Mouse (Mus musculus) CD4-positive, CD25-positive, alpha-beta regulatory T cell, adult 4 months (primary cell): ENCODE measurements around the gene Cd19. TPM values are rescaled to one million over a fixed set of nuclear protein-coding genes. Genes with fewer than 3 reads are reported as not detected.
A peak's percentile ranks its signal among the peaks of the same experiment; 100 is the strongest.
"Not testable (repeated sequence)": the region's sequence is repeated elsewhere in the genome, so short reads cannot be mapped to it uniquely, and the experiment has no call there.

Source experiments
- ATAC-seq: one replicate; pipeline ENCODE4 v1.8.0; 2017
- polyA plus RNA-seq, 2 experiments: library from polyadenylated mRNA; unstranded; fragments of 100-300 nt; shearing (Covaris generic); gene quantifications; one replicate each; pipeline ENCODE4 v1.2.1; 2017

Cd19 gene
- polyA plus RNA-seq, 2 experiments from 2014 or later = 16.9 TPM; not detected in 1

DNA sequence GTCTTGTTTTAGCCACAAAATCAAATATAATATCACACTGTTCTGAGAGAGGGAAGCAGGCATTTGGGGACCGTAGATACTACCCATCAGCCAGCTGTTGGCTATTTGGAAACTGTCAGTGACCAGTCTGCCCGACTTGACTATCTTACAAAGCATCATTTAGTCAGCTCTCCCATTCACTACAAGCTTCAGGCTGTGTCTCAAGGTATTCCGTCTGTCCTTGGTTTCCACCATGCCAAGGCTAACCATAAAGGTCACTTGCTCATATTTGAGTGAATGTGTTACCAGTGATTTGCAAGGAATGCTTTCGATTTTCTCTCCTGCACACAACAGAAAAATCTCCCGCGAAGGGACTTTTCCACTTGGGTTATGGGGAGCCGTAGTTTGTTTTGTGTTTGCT lies 20.0 kb upstream of the Cd19 start:
- ATAC-seq = no peak

DNA sequence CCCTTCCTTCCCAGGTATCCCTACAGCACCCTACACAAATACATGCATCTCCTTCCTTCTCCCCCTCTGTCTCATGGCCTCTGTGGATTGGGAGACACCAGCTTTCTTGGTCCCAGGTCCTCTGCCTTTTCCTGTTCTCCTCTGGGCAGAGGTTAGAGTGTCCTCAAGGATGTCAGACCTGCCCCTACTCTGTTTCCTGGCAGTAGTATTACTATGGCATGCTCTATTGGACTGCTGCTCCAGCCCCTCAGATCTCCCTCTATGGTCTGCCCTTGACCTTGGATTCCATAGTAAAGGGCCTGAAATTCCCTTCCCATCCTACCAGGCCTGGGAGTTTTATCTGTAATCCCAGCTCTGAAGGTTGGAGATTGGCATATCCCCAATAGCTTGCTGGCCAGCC lies 15.5 kb upstream of the Cd19 start:
- no peak for ATAC-seq

DNA sequence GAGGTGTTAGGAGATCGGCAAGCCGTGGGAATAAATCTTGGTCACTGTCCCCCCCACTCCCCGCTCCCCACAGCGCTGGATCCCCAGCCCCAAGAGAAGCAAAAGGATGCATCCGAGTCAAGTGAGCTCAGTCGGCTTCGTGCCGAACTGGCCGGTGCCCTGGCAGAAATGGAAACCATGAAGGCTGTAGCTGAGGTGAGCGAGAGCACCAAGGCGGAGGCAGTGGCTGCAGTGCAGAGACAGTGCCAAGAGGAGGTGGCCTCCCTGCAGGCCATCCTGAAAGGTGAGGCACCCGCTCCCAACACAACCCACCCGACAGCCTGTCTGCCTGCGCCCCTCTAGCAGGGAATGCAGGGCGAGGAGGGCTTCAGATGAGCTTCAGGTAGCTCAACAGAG lies 14.8 kb upstream of the Cd19 start:
- ATAC-seq = peak; percentile 4

DNA sequence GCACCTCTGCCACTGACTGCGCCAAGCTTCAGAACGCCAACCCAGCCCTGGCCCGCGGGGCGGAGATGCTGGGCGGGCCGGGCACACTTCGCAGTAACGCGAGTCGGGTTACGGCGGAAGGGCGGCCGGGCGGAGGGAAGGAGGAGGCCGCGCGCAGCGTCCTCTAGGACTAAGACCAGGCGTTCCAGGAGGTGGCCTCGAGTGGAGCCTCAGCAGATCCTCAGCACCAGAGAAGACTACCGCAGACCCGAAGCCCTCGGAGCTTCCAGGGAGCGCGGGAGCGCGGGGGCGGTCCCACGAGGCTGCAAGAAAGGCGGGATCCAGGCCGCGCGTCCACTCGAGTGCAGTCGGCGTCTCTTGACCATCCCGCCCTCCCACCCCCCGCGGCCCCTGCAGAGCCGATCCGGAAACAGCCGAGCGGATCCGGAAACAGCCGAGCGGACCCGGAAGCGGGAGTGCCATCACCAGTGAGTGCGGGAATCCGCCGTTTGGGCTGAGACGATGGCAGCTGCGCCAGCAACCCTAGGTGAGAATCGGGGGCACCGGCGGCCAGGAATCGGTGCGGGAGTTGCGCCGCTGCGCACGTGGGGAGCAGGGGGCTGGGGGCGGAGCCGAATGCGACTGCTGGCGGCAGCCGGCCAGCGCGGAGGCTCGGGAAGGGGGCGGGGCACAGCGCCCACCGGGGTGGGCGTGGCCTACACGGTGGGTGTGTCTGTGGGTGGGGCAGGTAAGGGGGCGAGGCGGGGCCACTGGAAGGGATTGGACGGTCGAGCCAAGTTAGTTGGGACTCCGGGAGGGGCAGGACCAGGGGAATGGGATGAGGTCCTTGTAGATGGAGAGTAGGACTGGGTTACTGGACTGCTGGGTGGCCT lies 14.2 kb upstream of the Cd19 start, which contains the start of gene Rabep2:
TSS of gene Rabep2 (plus strand) at position 129 of the 872 bp plus-strand sequence.
- peak; percentile 77 for ATAC-seq

DNA sequence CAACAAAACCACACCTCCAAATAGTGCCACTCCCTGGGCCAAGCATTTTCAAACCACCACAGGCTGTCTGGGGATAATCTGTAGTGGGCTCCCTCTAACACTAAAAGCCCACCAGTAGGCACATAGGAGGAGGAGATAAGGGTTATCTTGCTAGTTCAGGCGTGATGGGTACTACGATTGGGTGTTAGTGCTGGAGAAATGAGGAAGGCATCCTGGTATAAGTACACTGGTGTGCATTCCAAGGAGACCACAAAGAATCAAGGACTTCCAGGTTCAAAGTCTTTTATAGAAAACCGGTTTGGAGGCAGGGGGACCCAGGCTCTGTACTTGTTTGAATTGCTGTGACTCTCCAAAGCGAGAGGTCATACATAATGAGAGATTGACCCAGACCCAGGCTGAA lies 13.5 kb upstream of the Cd19 start:
- no peak for ATAC-seq

DNA sequence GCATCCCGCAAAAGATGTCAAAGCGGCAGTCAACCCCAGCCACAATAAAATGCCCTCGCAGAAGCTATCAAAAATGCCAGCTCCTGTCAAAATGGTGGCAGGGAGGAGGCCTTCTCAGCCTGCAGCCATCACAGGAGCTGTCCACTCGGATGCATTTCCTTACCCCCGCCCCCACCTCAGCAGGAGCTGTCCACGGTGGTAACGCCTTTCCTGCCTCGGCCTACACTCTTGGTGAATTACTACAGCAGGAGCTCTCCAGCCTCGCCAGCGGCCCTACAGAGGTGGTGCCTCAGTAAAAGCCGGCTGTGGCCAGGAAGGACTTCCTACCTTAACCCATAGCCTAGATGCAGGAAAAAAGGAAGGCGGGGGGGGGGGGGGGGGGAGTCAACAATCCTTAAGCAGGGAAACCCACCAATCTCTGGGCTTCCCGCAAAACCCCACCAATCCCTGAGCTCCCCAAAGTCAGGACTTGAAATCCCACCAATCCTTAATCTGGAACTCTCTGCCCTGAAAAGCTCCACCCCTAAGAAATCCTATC lies 12.7 kb upstream of the Cd19 start:
- ATAC-seq = no peak

DNA sequence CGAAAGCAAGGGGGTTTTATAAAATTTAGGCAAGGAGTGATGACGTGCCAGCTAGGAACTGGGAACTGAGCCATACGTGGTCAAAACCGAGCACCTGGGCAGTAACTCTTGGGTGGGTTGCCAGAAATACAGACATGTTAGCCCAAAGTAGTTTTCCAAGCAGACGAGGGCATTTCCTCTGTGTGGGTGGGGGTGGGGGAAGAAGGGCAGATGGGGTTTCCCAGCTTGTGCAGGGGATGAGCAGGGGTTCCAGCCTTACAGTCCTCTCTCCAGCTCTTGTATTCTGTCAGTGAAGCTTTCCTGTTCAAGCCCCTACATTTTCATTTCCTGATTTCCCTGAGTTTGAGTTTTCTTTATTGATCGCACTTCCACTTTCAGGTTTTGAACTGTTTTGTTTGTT lies 9.5 kb upstream of the Cd19 start:
- no peak for ATAC-seq

DNA sequence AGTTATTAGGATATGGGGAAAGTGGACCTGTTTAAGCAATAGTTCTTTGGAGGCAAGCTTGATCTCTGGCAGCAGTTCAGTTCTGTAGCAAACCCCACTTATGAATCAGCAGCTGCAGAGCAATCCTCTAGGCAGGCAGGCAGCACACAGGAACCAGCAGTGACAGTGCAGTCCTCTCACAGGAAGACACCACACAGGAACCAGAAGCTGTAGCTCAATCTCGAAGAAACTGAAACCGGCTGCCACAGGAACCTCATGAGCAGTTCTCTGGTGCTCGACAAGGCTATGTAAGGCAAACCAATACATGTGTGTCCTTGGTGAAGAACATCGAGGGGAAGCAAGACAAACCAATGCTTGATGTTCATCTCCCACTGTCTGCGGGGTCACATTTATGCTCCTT lies 7.1 kb upstream of the Cd19 start:
- ATAC-seq = no peak

DNA sequence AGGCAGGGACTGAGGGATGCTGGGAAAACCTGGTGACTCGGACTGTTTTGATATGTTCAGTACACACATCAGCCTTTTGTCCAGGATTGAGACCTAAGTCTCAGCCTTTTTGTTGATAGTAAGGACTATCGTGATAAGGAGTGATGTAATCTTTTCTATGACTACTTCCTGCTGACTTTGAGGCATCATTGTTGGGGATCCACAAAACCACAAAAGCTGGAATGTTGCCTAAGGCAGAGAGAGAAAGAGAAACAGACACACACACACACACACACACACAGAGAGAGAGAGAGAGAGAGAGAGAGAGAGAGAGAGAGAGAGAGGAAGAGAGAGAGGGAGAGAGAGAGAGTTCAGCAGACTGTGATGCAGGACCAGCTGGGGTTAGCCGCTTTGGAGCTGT lies 3.8 kb upstream of the Cd19 start:
- ATAC-seq = no peak

DNA sequence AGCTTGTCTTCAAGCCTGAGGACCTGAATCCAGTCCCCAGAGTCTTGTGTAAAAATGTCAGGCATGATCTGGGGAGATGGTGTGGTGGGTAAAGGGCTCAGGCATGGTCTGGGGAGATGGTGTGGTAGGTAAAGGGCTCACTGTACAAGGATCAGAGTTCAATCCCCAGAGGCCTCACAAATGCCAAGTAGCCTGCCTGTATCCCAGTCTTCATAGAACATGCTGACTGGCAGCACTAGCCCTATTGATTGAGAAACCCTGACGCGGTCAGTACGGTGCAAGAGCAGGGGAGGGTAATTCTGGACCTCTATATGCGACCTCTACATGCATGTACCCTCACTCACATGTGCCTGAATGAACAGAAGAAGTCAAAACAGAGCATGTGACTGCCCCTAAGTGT lies 2.9 kb upstream of the Cd19 start:
- no peak for ATAC-seq

DNA sequence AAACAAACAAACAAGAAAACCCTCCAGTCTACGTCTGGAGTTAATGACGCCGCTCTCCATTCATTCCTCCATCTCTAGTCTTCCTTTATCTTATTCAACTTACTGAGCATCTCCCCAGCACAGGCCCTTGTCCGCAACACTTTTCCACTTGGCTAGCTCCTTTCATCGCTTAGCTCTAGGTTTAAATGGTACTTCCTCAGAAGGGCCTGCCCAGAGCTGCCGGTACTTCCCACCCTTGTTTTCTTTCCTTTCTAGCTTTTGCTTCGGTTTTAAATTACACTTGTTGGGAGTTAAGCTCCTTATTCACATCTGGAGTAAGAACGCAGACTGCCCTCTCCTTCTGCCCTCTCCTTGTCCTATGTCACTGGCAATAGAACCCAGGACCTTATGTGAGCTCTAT lies 2.4 kb upstream of the Cd19 start:
- no peak for ATAC-seq

DNA sequence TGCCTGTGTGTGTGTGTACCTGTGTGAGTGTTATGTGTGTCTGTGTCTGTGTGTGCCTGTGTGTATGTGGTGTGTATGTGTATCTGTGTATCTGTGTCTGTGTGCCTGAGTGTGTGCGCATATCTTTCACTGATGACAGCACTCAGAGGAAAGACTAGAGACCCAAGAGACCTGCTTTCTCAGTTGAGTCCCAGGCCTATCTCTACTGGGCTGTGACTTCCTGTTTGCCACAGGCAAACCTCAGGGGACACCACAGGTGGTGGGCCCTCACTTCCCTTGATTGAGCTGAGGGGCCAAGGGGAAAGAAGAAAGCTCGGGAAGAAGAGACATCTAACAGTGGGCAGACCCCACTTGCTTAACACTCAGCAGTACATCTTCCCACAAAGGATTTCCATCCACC lies 1.9 kb upstream of the Cd19 start:
- no peak for ATAC-seq

DNA sequence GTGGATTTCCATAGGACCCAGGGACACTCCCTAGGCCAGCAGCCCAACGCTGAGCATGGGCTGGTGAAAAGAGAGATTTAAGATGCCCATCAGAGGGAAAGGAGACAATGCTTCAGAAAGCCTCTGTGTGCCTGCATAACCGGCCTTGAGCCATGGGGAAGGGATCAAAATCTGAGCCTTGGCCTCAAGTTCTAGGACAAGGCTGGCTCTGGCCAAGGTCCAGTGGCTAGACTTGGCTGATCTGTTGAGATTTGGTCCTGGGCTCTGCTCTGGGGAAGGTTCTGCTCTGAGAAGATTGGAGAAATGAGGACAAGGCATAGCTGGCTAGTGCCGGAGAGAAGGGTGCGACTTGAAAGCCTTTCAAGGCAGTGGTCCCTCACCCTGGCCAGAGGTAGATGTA lies 3.6 kb downstream of the Cd19 start:
- ATAC-seq = no peak

DNA sequence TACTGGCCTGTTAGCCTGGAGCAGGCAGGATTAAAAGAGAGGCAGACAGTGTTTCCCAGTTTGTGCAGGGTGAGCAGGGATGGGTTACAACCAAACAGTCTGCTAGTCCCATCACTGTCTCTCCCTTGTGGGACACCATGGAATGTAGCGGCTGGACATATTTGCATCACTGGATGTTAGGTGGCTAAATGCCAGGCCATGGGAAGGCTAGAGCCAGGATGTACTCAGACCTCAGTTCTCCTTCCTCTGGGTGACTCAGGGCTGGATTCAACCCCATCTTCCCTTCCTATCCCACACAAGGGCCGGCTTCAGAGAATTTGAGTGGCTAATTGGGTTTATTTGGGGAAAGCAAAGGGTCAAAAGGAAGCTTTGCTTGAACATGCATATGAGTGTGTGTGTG lies 6.0 kb downstream of the Cd19 start:
- ATAC-seq = no peak

DNA sequence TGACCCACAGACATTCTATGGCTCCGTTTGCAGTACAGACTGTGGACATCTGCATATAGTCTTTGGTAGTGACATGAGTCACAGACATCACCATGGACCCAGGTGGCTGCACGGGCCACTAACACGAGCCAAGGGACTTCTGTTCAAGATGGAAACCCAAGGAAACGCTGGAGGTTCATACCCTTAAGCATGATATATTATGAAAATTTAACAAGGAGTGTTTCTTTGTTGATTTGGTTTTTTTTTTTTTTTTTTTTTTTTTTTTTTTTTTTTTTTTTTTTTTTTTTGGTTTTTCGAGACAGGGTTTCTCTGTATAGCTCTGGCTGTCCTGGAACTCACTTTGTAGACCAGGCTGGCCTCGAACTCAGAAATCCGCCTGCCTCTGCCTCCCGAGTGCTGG lies 12.2 kb downstream of the Cd19 start:
- not testable (repeated sequence) for ATAC-seq

DNA sequence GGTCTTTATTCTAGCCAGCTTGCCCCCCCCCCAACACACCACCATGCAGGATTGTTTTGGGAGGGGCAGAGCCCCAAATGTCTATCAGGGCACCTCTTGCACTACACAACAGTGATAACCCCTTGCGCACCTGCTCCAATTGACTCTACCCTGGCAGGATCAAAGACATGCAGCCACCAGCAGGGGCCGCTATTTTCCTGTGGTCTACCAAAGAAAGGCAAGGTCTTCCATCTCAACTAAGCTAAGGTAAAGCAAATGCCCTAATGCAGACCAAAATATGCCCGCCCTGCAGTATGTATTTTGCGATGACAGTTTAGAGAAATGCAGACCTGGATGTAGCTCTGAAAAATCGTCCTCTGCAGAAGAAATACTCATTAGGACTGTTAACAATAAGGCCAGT lies 15.1 kb downstream of the Cd19 start:
- peak; percentile 33 for ATAC-seq

DNA sequence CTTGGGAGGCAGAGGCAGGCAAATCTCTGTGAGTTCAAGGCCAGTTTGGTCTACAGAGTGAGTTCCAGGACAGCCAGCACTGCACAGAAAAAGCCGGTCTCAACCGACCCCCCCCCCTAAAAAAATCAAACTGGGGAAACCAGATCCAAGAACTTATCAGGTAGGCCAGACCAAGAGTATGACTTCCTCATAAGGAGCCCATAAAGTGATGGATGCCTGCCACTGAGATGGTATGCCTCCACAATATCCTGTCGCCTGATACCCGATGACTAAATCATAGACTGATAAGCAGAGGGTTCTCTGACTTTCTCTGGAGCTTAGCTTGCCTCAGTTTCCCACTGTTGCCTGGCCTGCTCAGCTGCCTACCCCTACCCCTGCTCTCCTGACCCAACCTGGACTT lies 16.9 kb downstream of the Cd19 start:
- no peak for ATAC-seq

DNA sequence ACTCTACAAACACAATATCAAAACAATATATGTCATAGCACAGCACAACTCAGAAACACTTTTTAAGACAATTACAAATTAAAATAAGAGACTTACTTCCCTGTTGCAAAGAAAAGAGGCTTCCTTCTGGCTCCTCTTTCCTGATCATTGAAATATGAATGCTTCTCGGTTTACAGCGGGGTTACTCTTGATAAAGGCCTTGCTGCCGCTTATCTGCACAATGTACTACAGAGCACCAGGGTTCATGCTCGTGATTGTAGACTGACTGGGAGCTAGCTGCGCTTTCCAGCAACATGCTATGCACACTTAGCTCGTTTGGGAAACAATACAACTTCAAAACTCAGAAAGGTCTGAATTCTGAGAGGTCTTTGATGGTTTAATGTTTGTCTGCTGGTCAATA lies 17.5 kb downstream of the Cd19 start:
- ATAC-seq = no peak

DNA sequence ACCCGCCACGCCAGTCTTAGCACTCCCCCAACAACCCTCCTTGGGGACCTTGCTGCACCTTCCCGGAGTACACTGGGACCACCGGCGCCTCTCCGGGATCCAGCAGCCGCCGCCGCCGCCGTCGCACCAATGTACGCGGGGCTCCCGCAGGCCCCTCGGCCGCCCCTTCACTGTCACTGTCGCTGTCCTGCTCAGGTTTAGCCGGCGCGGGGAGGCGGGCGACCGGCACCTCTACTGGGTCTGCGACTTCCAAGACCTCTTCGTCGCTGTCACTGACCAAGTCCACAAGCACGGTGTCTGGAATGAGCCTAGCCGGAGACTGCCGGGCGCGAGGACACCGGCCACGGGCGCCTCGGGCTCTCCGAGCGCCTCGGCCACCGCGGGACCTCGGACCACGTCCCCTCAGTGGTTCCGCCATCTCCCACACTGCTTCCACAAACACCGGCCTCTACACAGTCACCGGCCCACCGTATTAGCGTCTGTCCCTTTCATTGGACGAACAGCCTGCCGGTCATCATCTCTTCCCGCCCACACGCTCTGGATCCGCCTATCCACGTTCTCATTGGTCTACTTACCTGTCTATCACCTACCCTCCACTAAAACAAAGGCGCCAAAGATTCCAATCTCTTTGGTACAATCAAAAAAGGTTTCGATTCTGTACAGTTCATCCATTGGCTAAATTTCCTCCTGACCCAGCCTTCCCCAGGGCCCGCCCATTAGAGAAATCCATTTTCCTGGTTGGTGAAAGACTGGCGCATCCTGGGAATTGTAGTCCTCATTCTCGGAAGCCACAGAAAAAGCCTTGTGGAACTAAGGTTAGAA lies 18.2 kb downstream of the Cd19 start, which contains the start of gene Nfatc2ip:
TSS of gene Nfatc2ip (minus strand) at position 440 of the 822 bp plus-strand sequence.
- peak; percentile 97 for ATAC-seq

DNA sequence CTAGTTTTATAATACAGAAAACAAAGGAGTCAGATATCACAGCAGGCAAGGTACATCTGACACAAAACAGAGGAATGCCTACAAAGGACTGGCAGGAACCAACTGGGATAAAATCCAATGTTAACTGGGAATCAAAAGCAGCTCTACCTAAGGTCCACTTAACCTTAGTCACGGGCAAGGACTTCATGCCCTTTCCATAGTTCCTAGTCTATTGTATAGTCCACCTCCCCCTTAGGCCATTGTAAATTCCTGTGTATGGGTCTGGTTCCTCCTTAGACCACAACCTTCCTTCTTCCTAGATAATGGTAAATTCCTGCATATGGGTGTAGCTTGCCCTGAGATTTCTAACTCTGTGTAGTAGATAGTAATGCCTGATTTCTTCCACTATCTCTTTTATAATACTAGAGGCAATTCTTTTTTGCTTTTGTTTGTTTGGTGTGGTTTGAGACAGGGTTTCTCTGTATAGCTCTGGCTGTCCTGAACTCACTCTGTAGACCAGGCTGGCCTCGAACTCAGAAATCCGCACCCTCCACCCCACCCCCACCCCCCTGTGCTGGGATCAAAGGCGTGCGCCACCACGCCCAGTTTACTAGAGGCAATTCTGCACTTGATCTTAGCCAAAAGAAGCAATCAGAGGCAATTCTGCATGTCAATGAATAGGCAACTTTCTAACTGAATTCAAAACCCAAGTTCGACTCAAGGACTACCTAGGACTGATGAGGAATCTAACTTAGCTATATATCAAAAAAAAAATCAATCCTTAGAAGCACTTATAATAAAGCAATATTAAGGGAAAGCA lies 22.4 kb downstream of the Cd19 start:
- not testable (repeated sequence) for ATAC-seq

DNA sequence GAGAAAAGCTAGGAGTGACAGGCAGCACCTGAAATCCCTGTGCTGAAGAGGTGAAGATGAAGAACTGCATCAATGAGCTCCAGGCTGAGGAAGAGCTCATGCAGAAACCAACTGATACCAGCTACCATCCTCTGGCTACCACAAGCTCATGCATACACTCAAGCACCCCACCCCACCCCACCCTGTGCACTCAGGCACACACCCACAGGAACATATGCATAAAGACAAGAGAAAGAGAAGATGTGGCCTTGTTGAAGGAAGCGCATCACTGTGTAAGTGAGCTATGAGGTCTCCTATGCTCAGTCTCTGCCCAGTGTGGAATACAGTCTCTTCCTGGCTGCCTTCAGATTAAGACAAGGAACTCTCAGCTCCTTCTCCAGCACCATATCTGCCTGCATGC lies 26.5 kb downstream of the Cd19 start:
- no peak for ATAC-seq

DNA sequence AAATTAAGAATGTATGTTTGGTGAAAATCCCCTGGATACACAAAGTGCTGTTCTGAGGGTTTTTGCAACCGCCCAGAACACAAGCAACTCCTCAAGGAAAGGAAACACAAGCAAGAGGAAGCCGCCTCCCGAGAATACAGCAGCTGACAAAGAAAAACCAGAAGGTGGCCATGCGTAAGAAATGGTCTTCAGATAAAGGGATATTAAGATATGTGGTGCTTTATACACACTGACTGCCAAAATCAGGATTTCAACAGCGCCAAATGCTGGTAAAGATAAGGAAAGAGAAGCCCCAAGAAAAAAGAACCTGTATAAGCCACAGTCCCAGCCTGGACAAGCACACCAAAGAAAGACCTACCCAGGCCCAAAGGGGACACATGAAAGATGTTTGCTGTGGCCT lies 31.1 kb downstream of the Cd19 start:
- no peak for ATAC-seq
